Mouse (Mus musculus) liver, embryonic 14.5 days (tissue): ENCODE measurements at regions not wholly inside any gene's neighbourhood (a gene's known extent, or its start where the extent isn't known, plus 50 kb on each side); places are given as distances from the start of the nearest gene placed in this dataset.

Experiments used
- ATAC-seq: fragments of 200-750 bp; cut with Nextera tagmentation; 2 replicates; pipeline ENCODE4 v1.8.0; 2017; ENCODE audit warnings: moderate number of reproducible peaks, mild to moderate bottlenecking, moderate library complexity; ENCODE audit not compliant: insufficient read depth
- DNase-seq, 3 experiments: peaks; one replicate each; pipeline ENCODE4 v3.0.0-alpha.2; 2012 to 2013; ENCODE audit warnings: low read depth in 3 of 3, low spot score in 3 of 3
- H3K27ac ChIP-seq: fragments of 300-500 bp; sonication (generic); 2 replicates; pipeline ENCODE4 v1.5.1; 2014; ENCODE audit warnings: moderate library complexity, mild to moderate bottlenecking, control low read depth, inconsistent platforms
- H3K27me3 ChIP-seq: fragments of 300-500 bp; sonication (generic); 2 replicates; pipeline ENCODE4 v1.6.1; 2014; ENCODE audit warnings: mild to moderate bottlenecking, low read length, moderate library complexity; ENCODE audit not compliant: control insufficient read depth, insufficient read depth
- H3K36me3 ChIP-seq: fragments of 300-500 bp; sonication (generic); replicated peaks from 2 replicates; pipeline ENCODE4 v1.6.1; 2014; ENCODE audit warnings: low read depth; ENCODE audit not compliant: control insufficient read depth, insufficient read depth
- H3K4me1 ChIP-seq, 2 experiments: fragments of 200-500 bp in 1 of 2; fragments of 300-500 bp in 1 of 2; sonication (generic) in 1 of 2; replicated peaks; 2 replicates each; pipeline ENCODE4 v1.6.1; 2012 to 2014; ENCODE audit warnings: antibody characterized with exemption in 1 of 2, inconsistent platforms in 1 of 2, low read length in 1 of 2; ENCODE audit not compliant: control insufficient read depth in 2 of 2, insufficient read depth in 2 of 2
- H3K4me2 ChIP-seq: fragments of 300-500 bp; sonication (generic); 2 replicates; pipeline ENCODE4 v1.6.1; 2014; ENCODE audit warnings: low read depth, mild to moderate bottlenecking, control low read depth, moderate library complexity
- H3K4me3 ChIP-seq, 2 experiments: fragments of 200-500 bp in 1 of 2; fragments of 300-500 bp in 1 of 2; sonication (generic) in 1 of 2; 2 replicates each; pipeline ENCODE4 v1.5.1; 2012 to 2014; ENCODE audit warnings: low read depth in 2 of 2, low read length in 2 of 2, mild to moderate bottlenecking in 2 of 2, control low read depth in 1 of 2, inconsistent platforms in 1 of 2, moderate library complexity in 1 of 2; ENCODE audit not compliant: insufficient read depth in 1 of 2
- H3K9ac ChIP-seq: fragments of 300-500 bp; sonication (generic); replicated peaks from 2 replicates; pipeline ENCODE4 v1.6.1; 2014; ENCODE audit warnings: mild to moderate bottlenecking, control low read depth, moderate library complexity
- H3K9me3 ChIP-seq: fragments of 300-500 bp; sonication (generic); 2 replicates; pipeline ENCODE4 v1.6.1; 2016; ENCODE audit warnings: low read length, mixed read lengths; ENCODE audit not compliant: control insufficient read depth
- CTCF ChIP-seq: IDR thresholded peaks from 2 replicates; pipeline ENCODE4 v1.5.1; 2016; ENCODE audit warnings: antibody characterized with exemption, low read depth, control low read depth
- EP300 ChIP-seq: IDR thresholded peaks from 2 replicates; pipeline ENCODE4 v1.6.1; 2016; ENCODE audit warnings: antibody characterized with exemption, low read depth
- WGBS: fragments of 180-500 bp; shearing (Covaris S2); extraction: QIAGEN DNeasy Blood & Tissue Kit; methylation state at CpG from one replicate; pipeline ENCODE4 v1.1.7; 2014; ENCODE audit not compliant: insufficient replicate concordance; 5-methylcytosine and 5-hydroxymethylcytosine counted together

GRCm38 (mm10) chr12:45158986-45159385 is 84.5 kb upstream of the Stxbp6 start:
- WGBS: 68% methylated on average over 3 of the region's 3 CpGs
- no peak overlapping the region for H3K4me3 ChIP-seq
- no peaks in the 10 kb centered on the region for H3K4me1 ChIP-seq
- no peaks in the 10 kb centered on the region for H3K27me3 ChIP-seq
- ATAC-seq (no peak), DNase-seq (no peak)
- H3K36me3 ChIP-seq: no peaks in the 10 kb centered on the region
- TF ChIP-seq CTCF (no peak), EP300 (no peak)
- no peak overlapping the region for H3K9ac ChIP-seq
- H3K27ac ChIP-seq: no peak overlapping the region
- H3K9me3 ChIP-seq: no peaks in the 10 kb centered on the region
- H3K4me2 ChIP-seq: no peak overlapping the region

- Histone ChIP-seq H3K27ac (no peak overlapping the region), H3K27me3 (no peaks in the 10 kb centered on the region), H3K36me3 (no peaks in the 10 kb centered on the region), H3K9ac (no peak overlapping the region), H3K4me1 (no peaks in the 10 kb centered on the region), H3K9me3 (no peaks in the 10 kb centered on the region), H3K4me3 (no peak overlapping the region), H3K4me2 (no peak overlapping the region)
- 61% methylated on average over 7 of the region's 7 CpGs for WGBS
- no peak for TF ChIP-seq CTCF
- TF ChIP-seq EP300: no peak
- DNase-seq (no peak), ATAC-seq (no peak)
Observed at GRCm38 (mm10) chr12:45137438-45138018, 63.0 kb upstream of the Stxbp6 start.

GRCm38 (mm10) chr12:45133415-45133814 is 58.9 kb upstream of the Stxbp6 start:
- DNase-seq: no peak
- H3K9me3 ChIP-seq: no peaks in the 10 kb centered on the region
- no peak overlapping the region for H3K4me3 ChIP-seq
- no peaks in the 10 kb centered on the region for H3K27me3 ChIP-seq
- H3K4me2 ChIP-seq: no peak overlapping the region
- no peaks in the 10 kb centered on the region for H3K4me1 ChIP-seq
- WGBS: 72% methylated on average over 2 of the region's 2 CpGs
- TF ChIP-seq EP300: no peak
- no peak for TF ChIP-seq CTCF
- no peaks in the 10 kb centered on the region for H3K36me3 ChIP-seq
- H3K27ac ChIP-seq: no peak overlapping the region
- no peak overlapping the region for H3K9ac ChIP-seq
- no peak for ATAC-seq

GRCm38 (mm10) chr12:45131139-45131538 is 56.6 kb upstream of the Stxbp6 start:
- Histone ChIP-seq H3K27me3 (no peaks in the 10 kb centered on the region), H3K9ac (no peak overlapping the region), H3K4me2 (no peak overlapping the region), H3K9me3 (no peaks in the 10 kb centered on the region), H3K27ac (no peak overlapping the region), H3K36me3 (no peaks in the 10 kb centered on the region), H3K4me1 (no peaks in the 10 kb centered on the region), H3K4me3 (no peak overlapping the region)
- TF ChIP-seq CTCF (no peak), EP300 (no peak)
- 72% methylated on average over 5 of the region's 5 CpGs for WGBS
- ATAC-seq (no peak), DNase-seq (no peak)

GRCm38 (mm10) chr12:45125866-45126265 is 51.4 kb upstream of the Stxbp6 start:
- ATAC-seq: no peak
- Histone ChIP-seq H3K27me3 (no peaks in the 10 kb centered on the region), H3K4me2 (no peak overlapping the region), H3K9me3 (no peaks in the 10 kb centered on the region), H3K4me1 (no peaks in the 10 kb centered on the region), H3K9ac (no peak overlapping the region), H3K4me3 (no peak overlapping the region), H3K27ac (no peak overlapping the region), H3K36me3 (no peaks in the 10 kb centered on the region)
- DNase-seq: no peak
- WGBS: 61% methylated on average over 3 of the region's 3 CpGs
- no peak for TF ChIP-seq CTCF
- no peak for TF ChIP-seq EP300
